Mouse (Mus musculus): ENCODE results near the gene Camta1.

DNA sequence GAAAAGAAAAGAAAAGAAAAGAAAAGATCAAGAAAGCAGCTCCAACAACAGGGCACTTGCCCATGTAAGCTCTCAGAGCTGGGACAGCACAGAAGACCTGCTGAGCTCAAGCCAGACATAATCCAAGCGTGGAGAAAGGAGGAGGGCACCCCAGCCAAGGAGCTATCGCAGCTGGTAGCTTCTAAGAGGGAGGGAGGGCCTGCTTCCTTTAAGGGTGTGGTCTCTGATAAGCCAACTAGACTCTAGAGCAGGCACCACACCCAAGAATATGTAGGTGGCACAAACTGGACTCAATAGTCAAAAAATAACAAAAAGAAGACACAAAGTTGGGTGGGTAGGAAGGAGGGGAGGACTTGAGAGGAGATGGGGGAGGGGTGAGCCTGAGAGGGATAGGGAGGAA lies 135.3 kb downstream of the Camta1 start:
- TF ChIP-seq CTCF (conservative IDR thresholded peaks at IDR 0.05; ENCODE audit: low read length) (no peak), NANOG (IDR thresholded peaks at IDR 0.05; ENCODE audit: borderline replicate concordance, low read length) (no peak), POU5F1 (IDR thresholded peaks at IDR 0.05; ENCODE audit: borderline replicate concordance, low read length) (no peak)
